Mouse (Mus musculus) spleen, postnatal 10 days (tissue): ENCODE data around the gene Jph3.
A peak's percentile ranks its signal among the peaks of the same experiment; 100 is the strongest.

Source experiments
- DNase-seq, 2 experiments: peaks; one replicate each; pipeline ENCODE4 v3.0.0; 2021 to 2022; ENCODE audit warnings: low spot score in 2 of 2

Jph3 gene

DNA sequence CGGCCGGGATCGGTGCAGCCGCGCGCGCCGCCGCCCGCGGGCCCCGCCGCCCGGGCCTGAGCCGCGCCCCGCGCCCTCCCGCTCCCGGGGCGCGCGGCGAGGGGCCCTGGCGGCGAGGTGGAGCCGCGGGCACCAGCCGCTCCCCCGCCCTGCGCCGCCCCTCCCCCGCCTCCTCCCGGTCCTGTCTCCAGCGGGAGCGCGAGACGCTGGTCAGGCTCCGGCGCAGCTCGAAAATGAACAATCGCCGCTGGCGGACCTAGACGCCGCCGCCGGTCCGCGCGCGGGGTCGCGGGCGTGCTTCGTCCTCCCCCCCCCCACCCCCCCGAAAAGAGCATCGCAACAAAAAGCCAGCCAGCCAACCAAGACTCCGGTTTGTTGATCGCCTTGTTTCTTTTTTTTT lies 747 bp downstream of the Jph3 start:
- no peak for DNase-seq

GRCm38 (mm10) chr8:121730646-121731045 lies 1.2 kb downstream of the Jph3 start:
- no peak for DNase-seq

- DNase-seq: no peak
Measured at GRCm38 (mm10) chr8:121731060-121731459, 1.6 kb downstream of the Jph3 start.

- DNase-seq: no peak
Measured at GRCm38 (mm10) chr8:121731471-121732333, 2.3 kb downstream of the Jph3 start.

DNA sequence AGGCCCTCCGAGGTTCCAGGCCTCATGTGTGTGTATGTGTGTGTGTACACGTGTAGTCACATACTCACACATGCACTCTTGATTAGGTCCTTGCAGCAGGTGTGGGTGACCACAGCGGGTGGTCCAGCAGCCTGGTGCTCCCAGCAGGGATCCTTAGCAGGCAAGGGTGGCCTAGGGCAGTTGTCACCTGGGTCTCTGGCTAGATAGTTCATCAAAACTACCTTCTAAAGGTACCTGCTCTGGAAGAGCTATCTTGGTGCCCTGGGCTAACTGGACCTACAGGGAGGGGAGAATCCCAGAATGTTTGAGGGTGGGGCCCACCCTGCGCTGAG lies 2.9 kb downstream of the Jph3 start:
- no peak for DNase-seq

DNA sequence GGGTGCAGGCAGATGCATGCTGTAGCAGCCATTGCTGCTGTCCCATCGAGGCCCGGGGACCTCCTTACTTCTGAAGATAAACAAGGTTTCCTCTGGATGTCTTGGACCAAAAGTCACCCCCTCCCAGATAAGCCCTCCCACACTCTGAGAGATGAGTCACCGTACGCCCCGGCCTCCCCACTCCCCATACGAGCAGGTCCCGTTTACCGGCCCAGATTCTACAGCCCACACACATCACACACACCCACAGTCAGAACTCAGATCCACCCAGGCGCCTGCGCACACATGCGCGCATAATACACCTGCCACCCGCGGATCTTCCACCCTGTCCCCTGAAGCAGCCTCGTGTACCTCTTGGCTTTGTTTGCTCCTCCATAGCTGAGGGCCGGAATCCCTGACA lies 4.8 kb downstream of the Jph3 start:
- no peak for DNase-seq

- peak in 1 of 2 experiments; percentile 22 for DNase-seq
Measured at GRCm38 (mm10) chr8:121736236-121736635, 6.8 kb downstream of the Jph3 start.

DNA sequence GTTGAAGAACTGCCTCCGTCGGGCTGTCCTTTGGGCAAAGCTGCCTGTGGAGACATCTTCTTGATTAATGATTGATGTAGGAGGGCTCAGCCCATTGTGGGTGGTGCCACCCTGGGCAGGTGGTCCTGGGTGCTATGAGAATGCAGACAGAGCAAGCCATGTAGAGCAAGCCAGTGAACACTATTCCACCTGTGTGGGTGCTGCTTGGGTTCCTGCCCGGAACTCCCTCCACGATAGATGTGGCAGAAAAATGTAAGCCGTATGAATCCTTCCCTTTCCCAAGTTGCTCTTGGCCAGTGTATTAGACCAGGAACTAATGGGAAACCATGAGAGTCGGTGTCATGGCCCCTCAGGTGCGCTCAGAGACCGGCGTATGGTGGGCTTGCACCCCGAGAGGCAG lies 11.3 kb downstream of the Jph3 start:
- DNase-seq: no peak

DNA sequence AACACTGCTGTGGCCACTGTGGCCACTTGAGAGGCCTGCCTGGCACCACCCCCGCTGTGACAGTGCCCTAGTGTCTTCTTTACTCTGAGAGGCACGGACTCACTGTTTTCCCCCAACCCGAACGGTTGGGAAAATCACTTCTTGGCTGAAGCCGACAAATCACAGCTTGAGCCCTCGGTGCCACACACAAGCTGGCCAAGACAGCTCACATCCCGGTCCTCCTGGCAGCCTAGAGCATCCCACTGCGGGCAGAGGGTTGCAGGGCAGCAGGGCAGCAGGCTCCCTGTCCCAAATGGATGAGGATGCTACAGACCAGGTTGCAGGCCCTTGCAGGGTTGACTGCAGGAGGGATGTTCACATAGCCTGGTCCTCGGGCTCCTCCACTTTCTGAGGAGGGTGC lies 20.1 kb downstream of the Jph3 start:
- DNase-seq: no peak

GRCm38 (mm10) chr8:121750512-121750911 lies 21.1 kb downstream of the Jph3 start:
- DNase-seq: no peak

GRCm38 (mm10) chr8:121751407-121751806 lies 22.0 kb downstream of the Jph3 start:
- peak; percentile 60 to 85 for DNase-seq

DNA sequence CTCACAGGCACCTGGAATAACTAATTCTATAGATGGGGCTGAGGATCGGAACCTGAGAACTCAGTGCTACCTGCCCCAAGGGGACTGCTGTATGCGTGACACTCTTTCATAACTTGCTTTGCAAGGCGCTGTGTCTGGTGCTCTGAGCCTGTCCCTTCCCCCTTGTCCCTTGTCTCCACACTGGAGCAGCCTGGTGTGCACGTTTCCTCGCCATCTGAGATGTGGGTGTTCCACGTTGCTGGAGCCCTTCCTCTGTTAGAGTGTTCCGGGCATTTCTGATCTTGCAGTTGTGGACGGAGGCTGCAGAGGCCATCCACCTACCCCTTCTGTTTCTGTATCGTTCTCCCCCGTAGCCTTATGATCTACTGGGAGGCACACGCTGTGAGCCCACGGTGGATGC lies 29.0 kb downstream of the Jph3 start:
- DNase-seq: no peak

DNA sequence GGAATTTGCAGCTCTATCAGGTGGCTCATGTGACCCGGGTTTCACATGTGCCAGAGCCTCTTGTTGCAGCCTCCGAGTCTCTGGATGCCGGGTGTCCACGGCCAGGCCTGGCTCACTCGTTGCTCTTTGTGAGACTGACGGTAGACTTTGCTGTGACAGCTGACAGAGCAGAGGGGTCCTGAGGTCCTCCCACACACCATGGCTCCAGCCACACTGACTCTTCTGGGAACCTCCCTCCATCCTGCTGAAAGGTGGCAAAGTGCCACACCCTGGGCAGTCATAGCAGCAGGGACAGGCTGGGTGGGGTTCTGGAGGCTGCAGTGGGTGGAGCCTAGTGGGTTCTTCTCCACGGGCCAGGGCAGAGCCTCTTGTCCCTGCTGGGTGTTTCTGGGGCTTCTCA lies 31.1 kb downstream of the Jph3 start:
- DNase-seq: no peak

- DNase-seq: no peak
Measured at GRCm38 (mm10) chr8:121761480-121761879, 32.1 kb downstream of the Jph3 start.

GRCm38 (mm10) chr8:121762999-121763699 lies 33.7 kb downstream of the Jph3 start:
- no peak for DNase-seq

- DNase-seq: no peak
Measured at GRCm38 (mm10) chr8:121763700-121764013, 34.2 kb downstream of the Jph3 start.

DNA sequence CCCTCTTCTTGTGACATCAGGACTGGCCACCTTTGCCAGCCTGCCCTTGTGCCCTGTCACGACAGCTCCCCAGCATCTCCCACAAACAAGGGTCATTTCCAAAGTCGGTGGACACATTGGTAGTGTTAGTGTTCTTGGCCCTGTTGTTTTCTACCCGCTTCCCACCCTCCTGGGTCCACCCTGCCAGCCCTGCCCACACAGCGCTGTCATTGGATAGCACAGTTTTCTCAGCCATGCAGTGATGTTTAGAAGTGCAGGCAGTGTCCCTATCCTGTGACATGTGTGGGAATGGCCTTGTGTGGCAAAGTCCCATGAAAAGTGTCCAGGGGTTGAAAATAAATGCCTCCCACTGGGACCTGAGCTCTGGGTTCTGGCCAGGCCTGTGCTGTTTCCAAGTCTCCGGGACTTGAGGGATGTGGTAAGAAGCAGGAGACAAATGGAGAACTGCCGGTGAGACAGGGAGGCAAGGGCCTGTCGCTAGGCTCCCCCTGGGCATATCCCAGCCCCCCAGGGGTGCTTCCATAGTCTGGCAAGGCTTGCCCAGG lies 36.2 kb downstream of the Jph3 start:
- no peak for DNase-seq

DNA sequence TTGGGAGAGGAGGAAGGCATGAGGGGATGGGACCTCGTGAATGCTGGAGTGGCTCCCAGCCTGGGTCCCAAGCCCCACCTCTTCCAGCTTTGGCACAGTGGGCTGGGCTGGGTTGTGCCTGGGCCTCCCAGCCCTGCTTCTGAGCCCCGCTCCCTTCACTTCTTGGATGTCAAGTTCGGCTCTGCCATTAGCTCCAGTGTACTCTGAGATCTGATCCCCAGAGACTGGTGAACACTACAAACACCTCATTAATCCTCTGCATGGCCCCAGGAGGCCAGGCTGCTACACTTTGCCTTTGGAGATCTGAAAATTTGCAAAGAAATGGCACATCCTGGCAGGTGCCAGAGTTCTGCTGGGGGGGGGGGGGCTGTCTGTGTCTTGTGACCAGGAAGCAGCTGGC lies 39.7 kb downstream of the Jph3 start:
- DNase-seq: no peak

- no peak for DNase-seq
Measured at GRCm38 (mm10) chr8:121769621-121770020, 40.2 kb downstream of the Jph3 start.

- no peak for DNase-seq
Measured at GRCm38 (mm10) chr8:121770845-121771752, 41.7 kb downstream of the Jph3 start.

DNA sequence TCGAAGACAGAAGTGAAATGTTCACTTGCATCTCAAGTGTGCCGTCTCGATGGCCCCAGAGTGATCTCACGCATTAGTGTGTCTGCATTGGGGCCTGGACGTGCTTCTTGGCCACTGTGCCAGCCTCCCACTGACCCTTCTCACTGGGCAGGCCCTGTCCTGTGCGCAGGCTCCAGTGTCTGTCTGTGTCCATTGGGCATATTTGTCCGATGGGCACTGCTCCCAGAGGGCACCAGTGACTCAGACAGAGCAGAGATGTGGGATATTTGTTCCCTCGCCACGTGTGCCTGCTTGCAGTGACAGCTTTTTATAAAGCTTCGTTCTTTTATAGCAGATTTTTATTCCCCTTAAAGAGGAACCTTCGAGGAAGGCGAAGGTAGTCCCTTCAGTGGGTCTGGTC lies 44.5 kb downstream of the Jph3 start:
- no peak for DNase-seq

- DNase-seq: no peak
Measured at GRCm38 (mm10) chr8:121782493-121782892, 53.1 kb downstream of the Jph3 start.
